Mouse (Mus musculus): ENCODE data around the gene Mpp6.

DNA sequence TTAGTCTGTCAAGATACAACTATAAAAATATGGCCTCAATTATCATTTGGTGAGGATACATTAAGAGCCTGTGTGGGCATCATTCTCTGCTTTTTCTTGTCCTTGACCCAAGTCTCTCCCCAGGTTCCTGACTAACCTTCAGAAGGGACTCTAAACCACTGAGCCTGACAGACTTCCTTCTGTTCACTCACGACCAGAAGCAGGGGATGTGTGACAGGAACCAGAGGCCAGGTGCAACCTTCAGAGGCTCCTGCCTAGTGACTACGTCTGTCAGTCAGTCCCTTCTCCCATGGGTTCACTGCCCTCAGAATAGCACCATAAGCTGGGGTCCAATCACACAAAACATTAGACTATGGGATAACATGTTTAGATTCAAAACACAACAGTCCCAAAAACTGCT lies 137.3 kb downstream of the Mpp6 start:
- no peak for TF ChIP-seq CTCF (IDR thresholded peaks at IDR 0.05; ENCODE audit: low read depth, low read length)
- TF ChIP-seq EP300 (IDR thresholded peaks at IDR 0.05; ENCODE audit: insufficient read depth, low read depth, low read length): no peak
- TF ChIP-seq POLR2A (IDR thresholded peaks at IDR 0.05; ENCODE audit: insufficient read depth, low read length): no peak
